8 mouse cellular contexts compared by ENCODE assay signal in genomic region chr14:99578665-99579064, GRCm38 (mm10).
DNase-seq lines count a peak whose midpoint lies in the region; ATAC-seq and TF ChIP-seq lines count a peak whose summit lies in the region.

No protein-coding gene starts in this region.

- H3K9me3 ChIP-seq in heart, embryonic 16.5 days (replicated peaks; ENCODE audit: control insufficient read depth, low read length) = no peaks in the 10 kb centered on the region
- H3K9me3 ChIP-seq in embryonic facial prominence, embryonic 14.5 days (ENCODE audit: control insufficient read depth, low read length) = no peaks in the 10 kb centered on the region
- H3K9me3 ChIP-seq in limb, embryonic 14.5 days (ENCODE audit: control insufficient read depth, low read length) = no peaks in the 10 kb centered on the region

- peak overlapping the region; percentile 36 for H3K4me3 ChIP-seq in heart, embryonic 16.5 days (ENCODE audit: low read length)
- peak overlapping the region; percentile 31 for H3K4me3 ChIP-seq in embryonic facial prominence, embryonic 14.5 days (ENCODE audit: low read depth, low read length)
- peak overlapping the region; percentile 20; the same call in 1 of the 2 replicates for H3K4me3 ChIP-seq in limb, embryonic 14.5 days (replicated peaks; ENCODE audit: low read length)

- intact Hi-C loops in heart, postnatal 36 days (cut with DNase I) = no loop called here

- TF ChIP-seq POLR2A in limb, embryonic 14.5 days (IDR thresholded peaks at IDR 0.05; ENCODE audit: borderline replicate concordance, extremely low read depth, insufficient read depth, insufficient read length) = no peak

- no peaks in the 10 kb centered on the region for H3K4me1 ChIP-seq in heart, embryonic 16.5 days (ENCODE audit: control insufficient read depth, insufficient read depth, low read length)
- peaks cover 21% of the 10 kb centered on the region for H3K4me1 ChIP-seq in embryonic facial prominence, embryonic 14.5 days (ENCODE audit: control insufficient read depth, insufficient read depth, low read length)
- peaks cover 17% of the 10 kb centered on the region; the same call in 1 of the 2 replicates for H3K4me1 ChIP-seq in limb, embryonic 14.5 days (ENCODE audit: control insufficient read depth, insufficient read depth, low read length)

- H3K9ac ChIP-seq in heart, embryonic 16.5 days (ENCODE audit: low read length) = no peak overlapping the region
- peak overlapping the region; percentile 40 for H3K9ac ChIP-seq in embryonic facial prominence, embryonic 14.5 days (ENCODE audit: low read depth, low read length)
- no peak overlapping the region for H3K9ac ChIP-seq in limb, embryonic 14.5 days (ENCODE audit: low read depth, low read length, severe bottlenecking)

- H3K4me2 ChIP-seq in heart, embryonic 16.5 days (ENCODE audit: low read depth, low read length) = peak overlapping the region; percentile 53
- peak overlapping the region; percentile 49 for H3K4me2 ChIP-seq in embryonic facial prominence, embryonic 14.5 days (ENCODE audit: low read depth, low read length)
- peak overlapping the region; percentile 37 for H3K4me2 ChIP-seq in limb, embryonic 14.5 days (replicated peaks; ENCODE audit: low read depth, low read length, severe bottlenecking)

- DNase-seq in heart, postnatal 36 days = no peak
- peak; percentile 3 for DNase-seq in adrenal gland, adult 8-10 months
- peak; percentile 77 for DNase-seq in embryonic facial prominence, embryonic 14.5 days (ENCODE audit: low spot score)
- no peak for DNase-seq in limb, embryonic 14.5 days (ENCODE audit: low spot score)
- no peak for DNase-seq in thymus, postnatal 36 days
- no peak for DNase-seq in layer of hippocampus, adult 11-12 months (ENCODE audit: low spot score)
- no peak for DNase-seq in spleen, postnatal 14 days (ENCODE audit: low spot score in 2 of 2)

- ATAC-seq in heart, embryonic 16.5 days (replicated peaks; ENCODE audit: extremely low read depth, insufficient read depth, low FRiP score) = no peak
- ATAC-seq in embryonic facial prominence, embryonic 14.5 days (ENCODE audit: low read depth) = peak; percentile 73
- ATAC-seq in limb, embryonic 14.5 days (ENCODE audit: low FRiP score, low read depth) = no peak

- H3K36me3 ChIP-seq in heart, embryonic 16.5 days (ENCODE audit: control insufficient read depth, insufficient read depth) = no peaks in the 10 kb centered on the region
- no peaks in the 10 kb centered on the region for H3K36me3 ChIP-seq in embryonic facial prominence, embryonic 14.5 days (ENCODE audit: control insufficient read depth, insufficient read depth, low read length)
- no peaks in the 10 kb centered on the region for H3K36me3 ChIP-seq in limb, embryonic 14.5 days (ENCODE audit: control insufficient read depth, insufficient read depth, low read length)

- H3K27me3 ChIP-seq in heart, embryonic 16.5 days (ENCODE audit: control insufficient read depth, insufficient read depth, low read length) = no peaks in the 10 kb centered on the region
- H3K27me3 ChIP-seq in embryonic facial prominence, embryonic 14.5 days (replicated peaks; ENCODE audit: control insufficient read depth, insufficient read depth, low read length) = no peaks in the 10 kb centered on the region
- no peaks in the 10 kb centered on the region for H3K27me3 ChIP-seq in limb, embryonic 14.5 days (ENCODE audit: control insufficient read depth, insufficient read depth, low read length)

- 50% methylated on average over 17 of the region's 17 CpGs for WGBS in heart, embryonic 16.5 days
- WGBS in embryonic facial prominence, embryonic 14.5 days = 29% methylated on average over 17 of the region's 17 CpGs
- WGBS in limb, embryonic 14.5 days = 48% methylated on average over 17 of the region's 17 CpGs

- H3K27ac ChIP-seq in heart, embryonic 16.5 days (ENCODE audit: low read length) = no peak overlapping the region
- H3K27ac ChIP-seq in embryonic facial prominence, embryonic 14.5 days (replicated peaks; ENCODE audit: low read depth, low read length) = peak overlapping the region; percentile 83
- no peak overlapping the region; the same call in 1 of the 2 replicates for H3K27ac ChIP-seq in limb, embryonic 14.5 days (replicated peaks; ENCODE audit: low read depth, low read length)

Comparison
In these comparisons a context has a peak if more than half of its experiments do, and no peak if none do; other contexts are left out.
1. DNase-seq: peak in adrenal gland, adult 8-10 months (single experiment) and embryonic facial prominence, embryonic 14.5 days (single experiment); none in heart, postnatal 36 days (0 of 2), limb, embryonic 14.5 days (single experiment), thymus, postnatal 36 days (0 of 2), layer of hippocampus, adult 11-12 months (single experiment) and spleen, postnatal 14 days (0 of 2).
2. Peak in every context shown above with its lines, with median percentiles within 50 percentile points of each other: H3K4me2 ChIP-seq and H3K4me3 ChIP-seq.